Mouse (Mus musculus) CH12.LX (cell line): Measurements from ENCODE around the gene Rad9a.

Experiments used
- CHD1 ChIP-seq: IDR thresholded peaks from 2 replicates; pipeline ENCODE4 v1.6.1; 2012; ENCODE audit warnings: low read depth, low read length, improper control_type of control experiment, inconsistent platforms
- CHD2 ChIP-seq: IDR thresholded peaks from 2 replicates; pipeline ENCODE4 v1.6.1; 2011; ENCODE audit warnings: low read length, improper control_type of control experiment
- CTCF ChIP-seq, 2 experiments: IDR thresholded peaks in 1 of 2; conservative IDR thresholded peaks in 1 of 2; 2 replicates each; pipeline ENCODE4 v1.5.1; 2011 to 2012; ENCODE audit warnings: low read depth in 2 of 2, low read length in 2 of 2, improper control_type of control experiment in 1 of 2, inconsistent platforms in 1 of 2, mild to moderate bottlenecking in 1 of 2, moderate library complexity in 1 of 2
- ELF1 ChIP-seq: IDR thresholded peaks from 2 replicates; pipeline ENCODE4 v1.6.1; 2014; ENCODE audit warnings: low read depth, mild to moderate bottlenecking, inconsistent platforms, low read length, improper control_type of control experiment
- MAFK ChIP-seq: IDR thresholded peaks from 2 replicates; pipeline ENCODE4 v1.6.1; 2011; ENCODE audit warnings: low read length, improper control_type of control experiment; ENCODE audit not compliant: insufficient replicate concordance
- MEF2A ChIP-seq: IDR thresholded peaks from 2 replicates; pipeline ENCODE4 v1.6.1; 2014; ENCODE audit warnings: low read depth, mild to moderate bottlenecking, inconsistent platforms, low read length, improper control_type of control experiment, borderline replicate concordance
- MYC ChIP-seq: IDR thresholded peaks from 2 replicates; pipeline ENCODE4 v1.6.1; 2011; ENCODE audit warnings: low read depth, mild to moderate bottlenecking, improper control_type of control experiment, low read length
- POLR2A ChIP-seq: IDR thresholded peaks from 2 replicates; pipeline ENCODE4 v1.6.1; 2011; ENCODE audit warnings: low read depth, mild to moderate bottlenecking, improper control_type of control experiment, low read length
- POLR2AphosphoS2 ChIP-seq: IDR thresholded peaks from 2 replicates; pipeline ENCODE4 v1.6.1; 2011; ENCODE audit warnings: low read depth, low read length, improper control_type of control experiment
- RAD21 ChIP-seq: IDR thresholded peaks from 2 replicates; pipeline ENCODE4 v1.6.1; 2011; ENCODE audit warnings: low read depth, mild to moderate bottlenecking, low read length, improper control_type of control experiment, moderate library complexity
- SMC3 ChIP-seq: IDR thresholded peaks from 2 replicates; pipeline ENCODE4 v1.6.1; 2011; ENCODE audit warnings: low read depth, low read length, improper control_type of control experiment
- ZMIZ1 ChIP-seq: IDR thresholded peaks from 2 replicates; pipeline ENCODE4 v1.6.1; 2012; ENCODE audit warnings: low read depth, mild to moderate bottlenecking, inconsistent platforms, low read length, improper control_type of control experiment
- ZNF384 ChIP-seq: IDR thresholded peaks from 2 replicates; pipeline ENCODE4 v1.6.1; 2012; ENCODE audit warnings: low read depth, low read length, improper control_type of control experiment, inconsistent platforms

- TF ChIP-seq CTCF (conservative IDR thresholded peaks at IDR 0.05 in 1 of 2, IDR thresholded peaks at IDR 0.05 in 1 of 2; ENCODE audit: low read depth in 2 of 2, low read length in 2 of 2), result no peak
- no peak for TF ChIP-seq ZNF384
- no peak for TF ChIP-seq ELF1
- no peak for TF ChIP-seq ZMIZ1
- TF ChIP-seq POLR2A, result no peak
- TF ChIP-seq MYC, result no peak
- TF ChIP-seq CHD2, result no peak
- no peak for TF ChIP-seq POLR2AphosphoS2
- no peak for TF ChIP-seq CHD1
- TF ChIP-seq SMC3, result no peak
- TF ChIP-seq MAFK, result no peak
- TF ChIP-seq MEF2A, result no peak
- no peak for TF ChIP-seq RAD21
These were observed 19.7 kb upstream of the Rad9a start for GRCm38 (mm10) chr19:4220957-4221743.
